Mouse (Mus musculus) cerebellum, adult 2 months (tissue): Measurements from ENCODE around the gene P3h1.

ENCODE experiments used
- CTCF ChIP-seq: fragments of 200-500 bp; IDR thresholded peaks from 2 replicates; pipeline ENCODE4 v1.5.1; 2011; ENCODE audit warnings: low read depth, mild to moderate bottlenecking, control low read depth, low read length, moderate library complexity, borderline replicate concordance; ENCODE audit not compliant: insufficient read depth
- POLR2A ChIP-seq: fragments of 200-500 bp; IDR thresholded peaks from 2 replicates; pipeline ENCODE4 v1.6.1; 2011; ENCODE audit warnings: low read length, control low read depth, borderline replicate concordance; ENCODE audit not compliant: insufficient read depth

DNA sequence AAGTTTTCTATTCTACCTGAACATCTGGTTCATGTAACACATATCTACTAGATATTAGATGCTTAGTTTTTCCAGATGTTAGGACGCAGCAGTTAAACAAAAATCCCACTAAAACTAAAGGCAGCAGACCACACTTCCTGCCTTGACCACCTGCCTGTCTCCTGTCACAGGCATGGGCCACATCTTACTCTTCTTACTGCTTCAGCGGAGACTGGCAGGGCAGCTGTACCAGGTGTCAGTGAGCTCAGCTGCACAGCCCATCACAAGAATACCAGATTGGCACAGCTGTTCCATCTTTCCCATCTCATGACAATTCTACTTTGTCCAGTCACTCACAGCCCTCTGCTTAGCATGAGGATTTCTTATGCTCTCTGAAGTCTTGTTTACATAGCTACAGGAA lies 64.6 kb downstream of the P3h1 start:
- TF ChIP-seq POLR2A: no peak
- TF ChIP-seq CTCF: no peak
